Mouse (Mus musculus): ENCODE data around the gene Arsk. TPM values are rescaled to one million over a fixed set of nuclear protein-coding genes. Genes with fewer than 3 reads are reported as not detected.

The Arsk gene
- polyA plus RNA-seq, 1 experiment from 2014 or later, result 4.7 TPM

- WGBS, result 83% methylated on average over 13 of the region's 13 CpGs
- Histone ChIP-seq H3K9ac (ENCODE audit: low read depth, low read length) (no peak overlapping the region), H3K27ac (ENCODE audit: low read length) (no peak overlapping the region), H3K4me2 (ENCODE audit: low read depth, low read length) (no peak overlapping the region), H3K4me1 (ENCODE audit: control insufficient read depth, insufficient read depth, low read length) (no peaks in the 10 kb centered on the region), H3K36me3 (ENCODE audit: control insufficient read depth, insufficient read depth, low read length) (no peaks in the 10 kb centered on the region), H3K4me3 (ENCODE audit: low read length) (no peak overlapping the region), H3K27me3 (replicated peaks; ENCODE audit: control insufficient read depth, insufficient read depth, low read length) (no peaks in the 10 kb centered on the region), H3K9me3 (ENCODE audit: control insufficient read depth, low read length) (no peaks in the 10 kb centered on the region)
- no peak for ATAC-seq
Measured at GRCm38 (mm10) chr13:76064363-76064945, 34.0 kb downstream of the Arsk start.

DNA sequence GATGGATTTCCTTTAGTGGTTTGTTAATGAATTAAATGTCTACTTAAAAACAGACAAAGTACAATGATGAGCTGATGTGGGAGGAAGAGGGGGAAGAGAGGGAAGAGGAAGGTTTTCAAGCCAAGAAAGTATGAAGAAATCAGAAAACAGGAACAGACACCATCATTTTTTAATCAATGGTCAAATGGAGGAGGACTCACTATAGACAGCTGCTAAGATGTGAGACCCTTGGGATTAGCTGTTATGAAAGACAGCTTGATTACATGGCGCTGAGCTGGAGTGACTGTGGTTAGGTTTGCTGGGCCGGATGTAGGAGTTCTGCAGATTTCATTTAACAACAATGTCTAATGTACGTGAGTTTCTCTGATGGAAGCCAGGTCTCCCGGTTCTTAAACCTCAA lies 34.9 kb downstream of the Arsk start:
- 94% methylated on average over 4 of the region's 4 CpGs for WGBS
- no peak overlapping the region for H3K4me2 ChIP-seq (ENCODE audit: low read depth, low read length)
- no peaks in the 10 kb centered on the region for H3K9me3 ChIP-seq (ENCODE audit: control insufficient read depth, low read length)

GRCm38 (mm10) chr13:76062569-76062968 lies 35.9 kb downstream of the Arsk start:
- 0 out of 2 replicates have a peak, but pooled peaks cover 3% of the 10 kb centered on the region for H3K27me3 ChIP-seq (replicated peaks; ENCODE audit: control insufficient read depth, insufficient read depth, low read length)
- no peaks in the 10 kb centered on the region for H3K36me3 ChIP-seq (ENCODE audit: control insufficient read depth, insufficient read depth, low read length)
- no peak overlapping the region for H3K4me2 ChIP-seq (ENCODE audit: low read depth, low read length)
- ATAC-seq, result no peak
- no peak overlapping the region for H3K27ac ChIP-seq (ENCODE audit: low read length)
- no peak overlapping the region for H3K4me3 ChIP-seq (ENCODE audit: low read length)
- WGBS, result 95% methylated on average over 3 of the region's 3 CpGs
- H3K9ac ChIP-seq (ENCODE audit: low read depth, low read length), result no peak overlapping the region
- no peaks in the 10 kb centered on the region for H3K9me3 ChIP-seq (ENCODE audit: control insufficient read depth, low read length)
- no peaks in the 10 kb centered on the region for H3K4me1 ChIP-seq (ENCODE audit: control insufficient read depth, insufficient read depth, low read length)

More for the DNA sequence above, 34.9 kb downstream of the Arsk start:
- no peak overlapping the region for H3K4me3 ChIP-seq (ENCODE audit: low read length)
- H3K36me3 ChIP-seq (ENCODE audit: control insufficient read depth, insufficient read depth, low read length), result no peaks in the 10 kb centered on the region
- H3K27ac ChIP-seq (ENCODE audit: low read length), result no peak overlapping the region
- no peaks in the 10 kb centered on the region for H3K4me1 ChIP-seq (ENCODE audit: control insufficient read depth, insufficient read depth, low read length)
- ATAC-seq, result no peak
- H3K27me3 ChIP-seq (replicated peaks; ENCODE audit: control insufficient read depth, insufficient read depth, low read length), result no peaks in the 10 kb centered on the region
- no peak overlapping the region for H3K9ac ChIP-seq (ENCODE audit: low read depth, low read length)

DNA sequence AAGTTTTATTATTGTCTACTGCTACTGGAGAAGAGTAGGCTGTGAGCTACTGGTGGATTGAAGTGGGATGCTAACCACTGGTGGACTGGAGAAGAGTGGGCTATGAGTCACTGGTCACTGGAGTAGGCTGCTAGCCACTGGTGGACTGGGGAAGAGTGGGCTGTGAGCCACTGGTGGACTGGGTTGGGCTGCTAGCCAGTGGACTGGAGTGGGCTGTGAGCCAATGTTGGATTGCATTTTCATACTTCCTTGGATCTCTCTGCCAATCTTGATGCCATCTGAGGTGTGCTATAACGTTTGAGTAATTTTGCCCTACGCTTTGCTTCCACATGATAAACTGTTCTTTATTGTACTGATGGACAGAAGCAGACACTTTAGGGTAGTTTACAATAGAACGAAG lies 36.3 kb downstream of the Arsk start:
- Histone ChIP-seq H3K9ac (ENCODE audit: low read depth, low read length) (no peak overlapping the region), H3K4me2 (ENCODE audit: low read depth, low read length) (no peak overlapping the region), H3K9me3 (ENCODE audit: control insufficient read depth, low read length) (no peaks in the 10 kb centered on the region), H3K27me3 (replicated peaks; ENCODE audit: control insufficient read depth, insufficient read depth, low read length) (0 out of 2 replicates have a peak, but pooled peaks cover 6% of the 10 kb centered on the region), H3K4me3 (ENCODE audit: low read length) (no peak overlapping the region), H3K4me1 (ENCODE audit: control insufficient read depth, insufficient read depth, low read length) (no peaks in the 10 kb centered on the region), H3K27ac (ENCODE audit: low read length) (no peak overlapping the region), H3K36me3 (ENCODE audit: control insufficient read depth, insufficient read depth, low read length) (no peaks in the 10 kb centered on the region)
- 88% methylated on average over 3 of the region's 3 CpGs for WGBS
- ATAC-seq, result no peak

GRCm38 (mm10) chr13:76059591-76059990 lies 38.9 kb downstream of the Arsk start:
- Histone ChIP-seq H3K4me3 (ENCODE audit: low read length) (no peak overlapping the region), H3K36me3 (ENCODE audit: control insufficient read depth, insufficient read depth, low read length) (no peaks in the 10 kb centered on the region), H3K4me2 (ENCODE audit: low read depth, low read length) (no peak overlapping the region), H3K9ac (ENCODE audit: low read depth, low read length) (no peak overlapping the region), H3K4me1 (ENCODE audit: control insufficient read depth, insufficient read depth, low read length) (peaks cover 11% of the 10 kb centered on the region), H3K27me3 (replicated peaks; ENCODE audit: control insufficient read depth, insufficient read depth, low read length) (peaks cover 23% of the 10 kb centered on the region), H3K27ac (ENCODE audit: low read length) (no peak overlapping the region), H3K9me3 (ENCODE audit: control insufficient read depth, low read length) (no peaks in the 10 kb centered on the region)
- 85% methylated on average over 4 of the region's 4 CpGs for WGBS
- no peak for ATAC-seq

DNA sequence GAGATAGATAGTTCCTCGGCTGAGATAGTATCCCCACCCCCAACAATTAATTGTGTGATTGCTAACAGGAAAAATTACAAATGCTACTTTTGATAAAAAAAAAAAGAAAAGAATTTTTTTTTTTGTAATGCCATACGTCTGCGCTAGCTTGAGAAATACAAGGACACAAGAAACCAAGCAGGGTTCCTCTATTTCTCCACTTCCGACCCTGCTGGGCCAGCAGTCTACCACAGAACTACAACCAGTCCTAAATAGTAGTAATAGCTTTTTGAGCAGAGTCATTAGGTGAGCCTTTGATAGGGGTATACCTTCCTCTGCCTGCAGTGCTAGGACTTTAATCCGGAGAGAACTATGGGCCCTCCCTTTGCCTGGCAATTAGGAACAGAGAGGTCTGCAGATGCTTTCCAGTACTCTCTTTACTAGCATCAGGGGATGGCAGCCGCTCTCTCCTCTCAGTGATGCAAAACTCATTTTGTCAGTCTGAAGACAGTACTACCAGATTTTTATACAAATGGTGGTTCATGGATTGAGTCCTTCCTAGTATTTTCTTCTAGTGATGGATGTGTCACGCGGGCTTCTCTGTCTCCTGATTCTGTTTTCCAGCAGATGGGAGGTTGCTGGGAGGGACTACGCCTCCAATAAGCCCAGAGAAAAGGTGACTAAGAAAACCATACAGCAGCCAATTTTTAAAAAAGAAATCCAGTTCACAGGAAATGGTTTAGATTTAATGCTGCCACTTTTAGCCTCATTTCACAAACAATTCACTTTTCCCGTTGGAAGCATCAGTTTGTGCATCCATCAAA lies 41.0 kb downstream of the Arsk start:
- Histone ChIP-seq H3K9ac (ENCODE audit: low read depth, low read length) (no peak overlapping the region), H3K4me2 (ENCODE audit: low read depth, low read length) (no peak overlapping the region)

GRCm38 (mm10) chr13:76056896-76057266 lies 41.6 kb downstream of the Arsk start, which contains the start of gene Gpr150:
Gpr150 (minus strand) TSS chr13:76056996.
- peak within 1 kb of the TSS; percentile 44 for H3K9ac ChIP-seq (ENCODE audit: low read depth, low read length)
- peaks cover 32% of the 10 kb centered on the region for H3K27me3 ChIP-seq (replicated peaks; ENCODE audit: control insufficient read depth, insufficient read depth, low read length)
- no peaks in the 10 kb centered on the region for H3K9me3 ChIP-seq (ENCODE audit: control insufficient read depth, low read length)
- no peaks in the 10 kb centered on the region for H3K36me3 ChIP-seq (ENCODE audit: control insufficient read depth, insufficient read depth, low read length)
- peak within 1 kb of the TSS; percentile 54 for H3K4me3 ChIP-seq (ENCODE audit: low read length)
- no peak for ATAC-seq
- peaks cover 11% of the 10 kb centered on the region for H3K4me1 ChIP-seq (ENCODE audit: control insufficient read depth, insufficient read depth, low read length)
- peak within 1 kb of the TSS; percentile 98 for H3K4me2 ChIP-seq (ENCODE audit: low read depth, low read length)
- H3K27ac ChIP-seq (ENCODE audit: low read length), result no peak within 1 kb of the TSS
- WGBS, result 13% methylated on average over 10 of the region's 10 CpGs

More for the DNA sequence above, 41.0 kb downstream of the Arsk start:
- 69% methylated on average over 10 of the region's 10 CpGs for WGBS
- H3K36me3 ChIP-seq (ENCODE audit: control insufficient read depth, insufficient read depth, low read length), result no peaks in the 10 kb centered on the region
- peaks cover 32% of the 10 kb centered on the region for H3K27me3 ChIP-seq (replicated peaks; ENCODE audit: control insufficient read depth, insufficient read depth, low read length)
- peaks cover 11% of the 10 kb centered on the region for H3K4me1 ChIP-seq (ENCODE audit: control insufficient read depth, insufficient read depth, low read length)
- H3K9me3 ChIP-seq (ENCODE audit: control insufficient read depth, low read length), result no peaks in the 10 kb centered on the region
- no peak for ATAC-seq
- H3K4me3 ChIP-seq (ENCODE audit: low read length), result no peak overlapping the region
- no peak overlapping the region for H3K27ac ChIP-seq (ENCODE audit: low read length)

- Histone ChIP-seq H3K4me1 (ENCODE audit: control insufficient read depth, insufficient read depth, low read length) (peaks cover 11% of the 10 kb centered on the region), H3K27ac (ENCODE audit: low read length) (no peak overlapping the region), H3K4me2 (ENCODE audit: low read depth, low read length) (peak overlapping the region; percentile 98), H3K9me3 (ENCODE audit: control insufficient read depth, low read length) (no peaks in the 10 kb centered on the region), H3K9ac (ENCODE audit: low read depth, low read length) (peak overlapping the region; percentile 44), H3K27me3 (replicated peaks; ENCODE audit: control insufficient read depth, insufficient read depth, low read length) (peaks cover 32% of the 10 kb centered on the region), H3K4me3 (ENCODE audit: low read length) (peak overlapping the region; percentile 54), H3K36me3 (ENCODE audit: control insufficient read depth, insufficient read depth, low read length) (no peaks in the 10 kb centered on the region)
- under 1% methylated on average over 34 of the region's 34 CpGs for WGBS
- ATAC-seq, result peak; percentile 91
Measured at GRCm38 (mm10) chr13:76056261-76056724, 42.2 kb downstream of the Arsk start.

DNA sequence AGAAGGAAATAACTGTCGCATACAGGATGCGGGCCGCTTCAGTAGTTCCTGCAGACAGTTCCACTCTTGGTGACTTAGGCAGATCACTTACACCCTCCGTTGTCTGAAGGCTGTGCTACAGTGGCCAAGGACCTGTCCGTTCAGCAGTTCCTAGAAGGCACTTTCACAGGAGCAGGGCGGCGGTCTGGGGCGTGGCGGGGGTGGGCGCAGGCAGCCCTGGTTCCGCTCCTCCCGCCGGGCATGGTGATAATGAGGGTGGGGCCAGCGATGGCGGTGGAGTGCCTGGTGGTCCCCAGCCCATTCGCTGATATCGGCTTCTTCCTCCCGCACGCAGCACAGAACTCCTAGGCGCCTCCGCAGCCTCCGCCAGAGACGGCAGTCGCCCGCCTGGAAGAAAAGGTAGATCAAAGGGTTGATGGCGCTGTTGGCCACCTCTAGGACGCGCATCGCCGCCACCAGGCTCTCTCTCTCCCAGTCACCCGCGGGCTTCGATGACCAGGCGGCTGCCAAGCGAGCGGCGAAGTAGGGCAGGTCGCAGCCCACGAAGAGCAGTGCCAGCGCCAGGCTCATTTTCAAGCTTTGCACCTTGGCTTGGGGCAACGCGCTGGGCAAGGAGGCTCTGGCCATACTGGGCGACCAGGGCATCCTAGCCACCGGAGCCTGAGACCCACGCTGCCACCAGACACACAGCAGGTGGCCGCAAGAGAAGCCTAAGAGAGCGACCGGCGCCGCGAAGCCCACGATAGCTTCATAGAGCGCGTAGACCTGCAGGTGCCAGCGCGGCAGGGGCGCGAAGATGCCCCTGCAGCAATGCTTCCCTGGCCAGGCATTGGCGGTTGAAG lies 42.8 kb downstream of the Arsk start:
- WGBS, result under 1% methylated on average over 58 of the region's 59 CpGs
- Histone ChIP-seq H3K4me2 (ENCODE audit: low read depth, low read length) (peak overlapping the region; percentile 98), H3K27me3 (replicated peaks; ENCODE audit: control insufficient read depth, insufficient read depth, low read length) (peaks cover 32% of the 10 kb centered on the region), H3K36me3 (ENCODE audit: control insufficient read depth, insufficient read depth, low read length) (no peaks in the 10 kb centered on the region), H3K9me3 (ENCODE audit: control insufficient read depth, low read length) (0 out of 2 replicates have a peak, but pooled peaks cover under 1% of the 10 kb centered on the region), H3K27ac (ENCODE audit: low read length) (no peak overlapping the region), H3K4me1 (ENCODE audit: control insufficient read depth, insufficient read depth, low read length) (peaks cover 11% of the 10 kb centered on the region), H3K9ac (ENCODE audit: low read depth, low read length) (peak overlapping the region; percentile 44), H3K4me3 (ENCODE audit: low read length) (peak overlapping the region; percentile 54)
- peak; percentile 74 for ATAC-seq
